Mouse (Mus musculus) heart, embryonic 11.5 days (tissue): ENCODE measurements around the gene Neurl3. TPM values are rescaled to one million over a fixed set of nuclear protein-coding genes. Genes with fewer than 3 reads are reported as not detected.

ENCODE experiments used
- ATAC-seq: fragments of 200-750 bp; cut with Nextera tagmentation; replicated peaks from 2 replicates; pipeline ENCODE4 v1.8.0; 2017; ENCODE audit warnings: moderate library complexity; ENCODE audit not compliant: insufficient number of reproducible peaks, low FRiP score, low TSS enrichment
- H3K27ac ChIP-seq: fragments of 300-500 bp; sonication (generic); 2 replicates; pipeline ENCODE4 v1.5.1; 2014; ENCODE audit warnings: mild to moderate bottlenecking, low read depth, low read length
- H3K27me3 ChIP-seq: fragments of 300-500 bp; sonication (generic); 2 replicates; pipeline ENCODE4 v1.6.1; 2014; ENCODE audit warnings: mild to moderate bottlenecking, low read length, mixed read lengths; ENCODE audit not compliant: control insufficient read depth, insufficient read depth
- H3K36me3 ChIP-seq: fragments of 300-500 bp; sonication (generic); 2 replicates; pipeline ENCODE4 v1.6.1; 2014; ENCODE audit warnings: mild to moderate bottlenecking, low read length, moderate library complexity, mixed read lengths; ENCODE audit not compliant: control insufficient read depth, insufficient read depth
- H3K4me1 ChIP-seq: fragments of 300-500 bp; sonication (generic); 2 replicates; pipeline ENCODE4 v1.6.1; 2014; ENCODE audit warnings: low read length; ENCODE audit not compliant: control insufficient read depth, insufficient read depth
- H3K4me2 ChIP-seq: fragments of 300-500 bp; sonication (generic); 2 replicates; pipeline ENCODE4 v1.6.1; 2014; ENCODE audit warnings: mild to moderate bottlenecking, moderate library complexity
- H3K4me3 ChIP-seq: fragments of 300-500 bp; sonication (generic); 2 replicates; pipeline ENCODE4 v1.5.1; 2014; ENCODE audit warnings: low read depth, low read length
- H3K9ac ChIP-seq: fragments of 300-500 bp; sonication (generic); 2 replicates; pipeline ENCODE4 v1.6.1; 2014; ENCODE audit warnings: mild to moderate bottlenecking, low read depth, low read length, moderate library complexity
- H3K9me3 ChIP-seq: fragments of 300-500 bp; sonication (generic); replicated peaks from 2 replicates; pipeline ENCODE4 v1.6.1; 2016; ENCODE audit warnings: low read length; ENCODE audit not compliant: control insufficient read depth
- WGBS: fragments of 180-500 bp; shearing (Covaris S2); extraction: QIAGEN DNeasy Blood & Tissue Kit; methylation state at CpG from one replicate; pipeline ENCODE4 v1.1.7; 2014; ENCODE audit not compliant: insufficient replicate concordance; 5-methylcytosine and 5-hydroxymethylcytosine counted together
- polyA plus RNA-seq: library from polyadenylated mRNA; unstranded; fragments of >200 nt; fragmentation: Nextera tagmentation; extraction: Ambion mirVana; gene quantifications from 2 replicates; pipeline ENCODE4 v1.2.1, GENCODE M21; 2014

The Neurl3 gene
- polyA plus RNA-seq, 1 experiment from 2014 or later, result 2.6 TPM

- H3K27me3 ChIP-seq, result 0 out of 2 replicates have a peak, but pooled peaks cover 6% of the 10 kb centered on the region
- no peaks in the 10 kb centered on the region for H3K9me3 ChIP-seq
- peak overlapping the region; percentile 70 for H3K4me3 ChIP-seq
- ATAC-seq, result no peak
- peaks cover 16% of the 10 kb centered on the region for H3K4me1 ChIP-seq
- H3K4me2 ChIP-seq, result peak overlapping the region; percentile 92
- no peak overlapping the region for H3K27ac ChIP-seq
- H3K36me3 ChIP-seq, result no peaks in the 10 kb centered on the region
- WGBS, result 56% methylated on average over 9 of the region's 9 CpGs
- no peak overlapping the region for H3K9ac ChIP-seq
These were observed 34.5 kb upstream of the Neurl3 start for GRCm38 (mm10) chr1:36308966-36309475.

- Histone ChIP-seq H3K4me1 (peaks cover 16% of the 10 kb centered on the region), H3K9me3 (no peaks in the 10 kb centered on the region), H3K36me3 (no peaks in the 10 kb centered on the region), H3K9ac (peak overlapping the region; percentile 73), H3K4me2 (peak overlapping the region; percentile 92), H3K27ac (no peak overlapping the region), H3K4me3 (peak overlapping the region; percentile 70), H3K27me3 (0 out of 2 replicates have a peak, but pooled peaks cover 6% of the 10 kb centered on the region)
- WGBS, result 7% methylated on average over 12 of the region's 12 CpGs
- no peak for ATAC-seq
These were observed 34.0 kb upstream of the Neurl3 start for GRCm38 (mm10) chr1:36308451-36308901.

GRCm38 (mm10) chr1:36307495-36308280, 33.2 kb upstream of the Neurl3 start, which contains the start of gene Arid5a:
Arid5a (plus strand) TSS chr1:36307733.
- ATAC-seq, result peak; percentile 86
- Histone ChIP-seq H3K4me3 (peak within 1 kb of the TSS; percentile 70), H3K9me3 (no peaks in the 10 kb centered on the region), H3K27ac (peak within 1 kb of the TSS; percentile 66), H3K27me3 (0 out of 2 replicates have a peak, but pooled peaks cover 6% of the 10 kb centered on the region), H3K4me2 (peak within 1 kb of the TSS; percentile 92), H3K9ac (peak within 1 kb of the TSS; percentile 73), H3K4me1 (peaks cover 22% of the 10 kb centered on the region), H3K36me3 (no peaks in the 10 kb centered on the region)
- WGBS, result under 1% methylated on average over 65 of the region's 65 CpGs

- Histone ChIP-seq H3K27me3 (0 out of 2 replicates have a peak, but pooled peaks cover 6% of the 10 kb centered on the region), H3K4me3 (no peak overlapping the region), H3K4me1 (peaks cover 22% of the 10 kb centered on the region), H3K9me3 (no peaks in the 10 kb centered on the region), H3K27ac (no peak overlapping the region), H3K36me3 (no peaks in the 10 kb centered on the region), H3K9ac (no peak overlapping the region), H3K4me2 (no peak overlapping the region)
- ATAC-seq, result no peak
- WGBS, result 61% methylated on average over 7 of the region's 7 CpGs
These were observed 32.6 kb upstream of the Neurl3 start for GRCm38 (mm10) chr1:36307121-36307494.

- Histone ChIP-seq H3K9me3 (no peaks in the 10 kb centered on the region), H3K36me3 (no peaks in the 10 kb centered on the region), H3K9ac (no peak overlapping the region), H3K27ac (no peak overlapping the region), H3K4me3 (no peak overlapping the region), H3K27me3 (0 out of 2 replicates have a peak, but pooled peaks cover 8% of the 10 kb centered on the region), H3K4me1 (peaks cover 22% of the 10 kb centered on the region), H3K4me2 (no peak overlapping the region)
- 78% methylated on average over 6 of the region's 6 CpGs for WGBS
- no peak for ATAC-seq
These were observed 31.6 kb upstream of the Neurl3 start for GRCm38 (mm10) chr1:36306120-36306519.

GRCm38 (mm10) chr1:36304764-36305163, 30.3 kb upstream of the Neurl3 start:
- 42% methylated on average over 7 of the region's 7 CpGs for WGBS
- H3K9ac ChIP-seq, result no peak overlapping the region

GRCm38 (mm10) chr1:36303381-36304320, 29.2 kb upstream of the Neurl3 start:
- ATAC-seq, result peak; percentile 37; the same call in 1 of the 2 replicates
- H3K27ac ChIP-seq, result peak overlapping the region; percentile 22; the same call in 1 of the 2 replicates

More at GRCm38 (mm10) chr1:36304764-36305163, 30.3 kb upstream of the Neurl3 start:
- Histone ChIP-seq H3K4me3 (no peak overlapping the region), H3K9me3 (no peaks in the 10 kb centered on the region), H3K4me1 (peaks cover 22% of the 10 kb centered on the region), H3K4me2 (no peak overlapping the region), H3K27me3 (peaks cover 16% of the 10 kb centered on the region; the same call in 1 of the 2 replicates), H3K27ac (no peak overlapping the region), H3K36me3 (no peaks in the 10 kb centered on the region)
- no peak for ATAC-seq

GRCm38 (mm10) chr1:36302957-36303356, 28.5 kb upstream of the Neurl3 start:
- Histone ChIP-seq H3K27ac (peak overlapping the region; percentile 22; the same call in 1 of the 2 replicates), H3K9ac (peak overlapping the region; percentile 54; the same call in 1 of the 2 replicates)

More at GRCm38 (mm10) chr1:36303381-36304320, 29.2 kb upstream of the Neurl3 start:
- Histone ChIP-seq H3K4me3 (peak overlapping the region; percentile 33), H3K9me3 (no peaks in the 10 kb centered on the region), H3K36me3 (no peaks in the 10 kb centered on the region), H3K9ac (peak overlapping the region; percentile 54; the same call in 1 of the 2 replicates), H3K27me3 (peaks cover 18% of the 10 kb centered on the region), H3K4me1 (peaks cover 15% of the 10 kb centered on the region), H3K4me2 (peak overlapping the region; percentile 65)
- WGBS, result 9% methylated on average over 30 of the region's 30 CpGs

More at GRCm38 (mm10) chr1:36302957-36303356, 28.5 kb upstream of the Neurl3 start:
- H3K9me3 ChIP-seq, result no peaks in the 10 kb centered on the region
- 0 out of 2 replicates have a peak, but pooled peaks cover 10% of the 10 kb centered on the region for H3K4me1 ChIP-seq
- peaks cover 25% of the 10 kb centered on the region for H3K27me3 ChIP-seq
- ATAC-seq, result no peak
- H3K4me3 ChIP-seq, result peak overlapping the region; percentile 33
- WGBS, result 20% methylated on average over 8 of the region's 9 CpGs
- no peaks in the 10 kb centered on the region for H3K36me3 ChIP-seq
- peak overlapping the region; percentile 65 for H3K4me2 ChIP-seq
